Mouse (Mus musculus) urinary bladder, postnatal 4 days (tissue): ENCODE data around the gene Fam122b.
"Not testable (repeated sequence)": the region's sequence is repeated elsewhere in the genome, so short reads cannot be mapped to it uniquely, and the experiment has no call there.

Experiments used
- DNase-seq, 2 experiments: peaks; one replicate each; pipeline ENCODE4 v3.0.0; 2021 to 2022; ENCODE audit warnings: low spot score in 2 of 2

Fam122b gene

DNA sequence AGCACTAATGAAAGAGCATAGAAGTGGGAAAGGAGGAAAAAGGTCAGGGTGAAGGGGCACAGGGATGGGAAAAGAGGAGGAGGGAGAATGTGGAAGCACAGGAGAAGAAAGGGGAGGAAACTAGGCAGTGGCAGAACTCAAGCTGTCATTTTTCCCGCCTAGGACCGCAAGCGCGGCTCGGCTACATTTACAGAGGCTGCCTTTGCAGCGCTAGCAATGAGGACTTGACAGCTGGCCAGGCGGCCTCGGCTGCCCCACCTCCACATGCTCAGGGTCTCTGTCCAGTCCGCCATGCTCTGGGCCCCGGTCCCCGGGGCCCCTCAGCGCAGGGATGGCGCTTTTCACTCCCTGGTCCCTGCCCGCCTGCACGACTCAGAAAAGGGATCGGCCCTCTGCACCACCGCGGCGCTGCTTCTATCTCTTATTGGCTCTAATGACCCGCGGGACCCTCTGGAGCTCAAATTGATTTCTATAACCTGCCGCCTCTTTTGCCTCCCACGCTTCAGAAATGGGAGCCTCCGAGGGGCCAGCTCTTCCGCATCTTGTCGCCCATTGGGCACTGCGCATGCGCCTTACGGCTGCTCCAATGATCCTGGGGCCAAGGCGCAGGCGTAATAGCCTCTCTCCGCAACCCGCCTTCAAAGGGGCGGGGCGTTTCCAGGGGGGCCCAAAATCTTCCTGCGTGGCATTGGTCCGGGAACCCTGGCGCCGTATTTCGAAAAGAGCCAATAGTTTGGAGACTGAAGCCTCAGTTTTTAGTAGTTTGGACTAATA lies at the start of gene Fam122b:
Gene Fam122b, minus strand, starts transcription at position 517 of the 774 bp plus-strand sequence.
- peak; percentile 85 to 91 for DNase-seq

DNA sequence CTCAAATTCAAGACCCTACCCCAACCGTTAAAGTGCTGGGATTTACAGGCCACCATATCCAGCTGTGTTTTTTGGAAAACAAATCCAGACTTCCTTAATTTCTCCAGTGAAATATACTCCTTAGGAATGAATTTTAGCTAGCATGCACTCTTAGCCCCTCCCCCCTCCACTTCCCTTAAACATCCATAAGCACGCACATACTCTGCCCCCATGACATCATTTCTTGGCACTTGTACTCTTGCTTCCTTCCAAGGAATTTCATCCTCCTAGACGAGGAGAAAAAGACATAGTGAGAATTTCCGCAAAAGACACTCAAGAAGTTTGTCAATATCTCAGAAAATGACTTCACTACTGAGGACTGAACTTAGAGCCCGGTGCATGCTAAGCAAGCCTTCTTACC lies 18.3 kb upstream of the Fam122b start:
- no peak for DNase-seq

DNA sequence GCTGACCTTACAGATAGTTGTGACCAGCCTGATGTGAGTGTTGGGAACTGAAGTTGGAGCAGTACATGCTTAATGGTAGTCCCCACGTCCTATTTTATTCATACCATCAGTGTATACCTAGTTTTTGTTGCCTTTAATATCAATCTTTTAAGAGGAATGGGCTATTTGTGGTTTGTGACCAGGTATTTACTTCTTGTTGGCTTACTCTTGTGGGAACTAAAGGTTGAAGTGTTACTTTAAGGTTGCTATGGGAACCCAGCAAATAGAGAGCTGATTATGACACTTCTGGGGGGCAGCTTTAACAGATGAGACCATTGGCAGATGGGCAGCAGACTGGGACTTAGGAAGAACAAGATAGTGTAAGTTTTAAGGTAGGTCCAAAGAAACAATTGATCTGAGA lies 3.5 kb upstream of the Fam122b start, which contains the start of gene Fam122c:
Gene Fam122c, plus strand, starts transcription at position 301 of the 400 bp plus-strand sequence.
- DNase-seq, result no peak

GRCm38 (mm10) chrX:53271628-53272027 lies 2.0 kb upstream of the Fam122b start:
- DNase-seq, result not testable (repeated sequence)

DNA sequence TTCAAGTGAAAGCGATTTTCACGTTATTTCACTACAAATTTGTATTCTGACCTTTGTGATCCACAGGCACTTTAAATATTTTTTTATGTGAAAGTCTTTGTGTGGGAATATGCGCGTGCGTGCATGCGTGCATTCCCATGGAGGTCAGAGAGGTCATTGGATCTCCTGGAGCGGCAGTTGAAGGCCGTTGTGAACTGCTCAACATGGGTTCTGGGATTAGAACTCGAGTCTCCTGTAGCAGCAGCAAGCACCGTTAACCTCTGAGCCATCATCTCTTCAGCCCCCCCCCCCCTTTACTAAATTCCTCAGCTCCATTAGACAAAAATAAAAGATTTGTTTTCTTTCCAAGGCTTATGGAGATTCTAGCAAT lies 443 bp upstream of the Fam122b start:
- no peak for DNase-seq

- DNase-seq, result peak; percentile 39 to 70
Observed at GRCm38 (mm10) chrX:53268856-53269255, 749 bp downstream of the Fam122b start.

- no peak for DNase-seq
Observed at GRCm38 (mm10) chrX:53266186-53266585, 3.4 kb downstream of the Fam122b start.

DNA sequence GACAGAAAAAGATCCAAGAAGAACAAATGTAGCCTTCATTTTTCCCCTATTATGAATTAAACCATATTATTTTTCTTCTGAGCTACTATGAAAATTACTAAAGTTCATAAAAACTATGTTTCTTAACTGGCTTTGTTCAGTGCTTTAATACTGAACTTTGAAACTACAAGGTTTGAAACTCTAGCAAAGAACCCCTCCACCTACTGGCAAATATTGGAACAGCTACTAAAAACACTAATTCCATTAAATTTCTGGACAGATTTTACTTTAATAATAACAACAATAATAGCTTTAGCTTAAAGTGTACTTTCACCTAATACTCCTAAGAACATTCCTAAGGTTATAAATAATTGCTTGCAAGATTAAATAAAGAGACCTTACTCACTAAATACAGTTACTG lies 14.4 kb downstream of the Fam122b start:
- no peak for DNase-seq

- DNase-seq, result no peak
Observed at GRCm38 (mm10) chrX:53240011-53240410, 29.6 kb downstream of the Fam122b start, which contains the start of gene Plac1. Gene Plac1 (minus strand): TSS chrX:53240111.

DNA sequence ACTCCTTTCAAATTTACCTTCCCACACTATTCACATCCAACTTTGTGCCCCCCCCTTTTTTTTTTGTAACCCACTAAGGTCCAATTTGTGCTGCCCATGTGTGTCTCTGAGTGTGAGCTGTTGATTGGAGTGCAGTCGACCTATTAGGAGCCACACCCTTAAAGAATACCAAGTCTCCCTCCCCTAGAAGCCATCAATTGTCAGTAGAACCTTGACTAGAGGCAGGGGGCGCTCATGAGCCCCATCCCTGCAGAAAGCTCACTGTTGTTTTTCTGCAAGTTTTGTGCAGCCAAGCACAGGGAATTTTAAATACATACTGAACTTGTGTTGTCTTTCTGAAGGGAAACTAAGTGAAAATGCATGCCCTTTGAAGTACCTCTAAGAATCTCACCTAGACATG lies 31.6 kb downstream of the Fam122b start:
- no peak for DNase-seq

DNA sequence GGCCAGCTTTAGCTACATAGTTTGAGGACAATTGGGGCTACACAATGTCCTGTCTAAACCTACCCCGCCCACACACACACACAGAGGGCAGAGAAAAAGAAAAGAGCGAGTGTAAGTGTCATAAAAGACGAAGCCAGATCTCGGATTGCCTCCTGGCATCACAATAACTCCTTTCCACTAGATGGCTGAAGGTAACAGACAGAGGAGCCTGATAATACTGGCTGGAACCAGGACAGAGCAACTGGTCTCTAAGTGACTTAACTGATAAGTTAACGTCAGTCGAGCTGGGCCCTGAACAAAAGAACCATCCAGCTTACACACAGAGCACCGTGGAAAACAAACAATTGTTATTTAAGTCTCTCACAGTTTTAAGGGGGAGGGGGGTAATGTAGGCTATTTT lies 33.2 kb downstream of the Fam122b start:
- DNase-seq, result no peak

DNA sequence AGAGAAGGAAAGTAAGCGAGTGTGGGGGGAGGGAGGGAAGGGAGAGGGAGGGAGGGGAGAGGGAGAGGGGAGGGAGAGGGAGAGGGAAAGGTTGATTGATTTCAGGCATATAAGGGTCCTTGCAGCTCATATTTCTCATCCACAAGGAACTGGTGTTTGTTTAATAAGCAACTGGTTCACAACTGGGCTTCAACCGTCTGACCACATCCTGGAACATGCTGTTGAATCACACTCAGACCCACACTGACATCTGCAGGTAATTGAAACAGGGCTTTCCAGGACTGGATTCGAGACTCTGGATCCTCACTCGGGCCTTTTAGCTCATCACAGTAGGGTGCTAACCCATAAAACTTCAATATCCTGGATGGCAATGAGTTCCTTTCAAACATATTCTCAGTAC lies 35.9 kb downstream of the Fam122b start:
- DNase-seq, result no peak

- DNase-seq, result no peak
Observed at GRCm38 (mm10) chrX:53231965-53232364, 37.6 kb downstream of the Fam122b start.

- no peak for DNase-seq
Observed at GRCm38 (mm10) chrX:53224353-53224944, 45.2 kb downstream of the Fam122b start.

DNA sequence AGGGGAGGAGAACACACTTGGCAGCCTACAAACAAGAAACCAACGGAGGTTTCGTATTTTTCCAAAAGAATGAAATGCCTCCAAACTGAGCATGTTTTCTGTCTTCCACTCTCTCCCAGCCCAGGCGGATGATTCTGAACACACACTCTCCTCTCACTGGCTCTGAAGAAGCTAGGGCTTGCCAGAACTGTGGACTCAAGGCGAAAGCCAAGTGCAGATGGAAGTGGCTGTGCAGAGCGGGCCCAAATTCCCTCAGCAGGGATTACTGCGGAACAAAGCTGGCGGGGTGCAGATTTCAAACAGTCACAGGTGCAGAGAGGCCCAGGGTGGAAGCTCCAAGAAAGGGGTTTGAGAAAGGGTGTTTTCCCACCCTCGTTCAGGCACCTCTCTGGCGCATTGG lies 48.8 kb downstream of the Fam122b start:
- peak in 1 of 2 experiments; percentile 34 for DNase-seq

DNA sequence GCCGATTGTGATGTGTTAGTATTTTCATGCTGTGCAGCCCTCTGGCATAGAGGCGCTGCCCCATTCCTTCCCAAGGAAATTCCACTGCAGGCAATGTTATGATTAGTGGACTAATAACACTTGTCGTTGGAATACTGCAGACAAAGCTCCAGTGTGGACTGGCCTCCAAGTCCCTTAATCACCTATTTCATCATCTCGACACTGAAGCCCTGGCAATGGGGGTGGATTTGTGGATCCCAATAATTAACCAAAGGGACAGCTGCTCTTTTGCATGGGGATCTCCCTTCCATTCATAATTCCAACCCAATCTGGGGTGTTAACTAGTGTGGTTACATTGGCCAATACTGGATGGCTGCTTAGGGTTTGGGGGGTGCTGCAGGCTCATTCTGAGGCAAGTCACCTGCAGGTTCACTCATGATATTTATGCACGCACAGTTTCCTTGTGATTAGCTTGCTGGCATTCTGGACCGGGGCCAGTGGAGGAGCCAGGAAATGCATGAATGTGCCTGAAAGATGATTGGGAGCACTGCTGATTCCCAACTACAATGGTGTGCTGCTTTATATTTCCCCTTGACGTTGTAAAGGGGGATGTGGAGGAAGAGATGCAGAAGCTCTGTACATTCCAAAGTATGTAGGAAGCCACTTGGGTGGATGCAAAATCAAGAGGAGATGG lies 54.9 kb downstream of the Fam122b start:
- no peak for DNase-seq

- DNase-seq, result no peak
Observed at GRCm38 (mm10) chrX:53213838-53214237, 55.8 kb downstream of the Fam122b start.

DNA sequence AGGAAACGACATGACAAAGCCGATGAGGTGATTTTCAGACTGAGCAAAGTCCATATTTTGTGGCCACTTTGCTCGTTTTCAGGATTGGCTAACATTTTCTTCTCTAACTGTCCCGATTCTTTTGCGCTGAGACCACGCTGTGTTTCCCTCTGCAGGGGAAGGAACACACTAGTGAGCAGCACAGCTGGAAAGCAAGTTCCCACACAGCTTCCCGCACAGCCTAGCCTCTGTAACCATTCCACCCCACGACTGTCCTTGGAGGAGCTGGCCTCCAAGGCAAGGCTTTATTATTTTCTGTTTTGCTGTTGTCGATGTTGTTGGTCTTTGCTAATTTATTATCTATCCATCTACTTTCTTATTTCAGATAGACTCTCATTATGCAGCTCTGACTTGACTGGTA lies 57.1 kb downstream of the Fam122b start:
- DNase-seq, result no peak

DNA sequence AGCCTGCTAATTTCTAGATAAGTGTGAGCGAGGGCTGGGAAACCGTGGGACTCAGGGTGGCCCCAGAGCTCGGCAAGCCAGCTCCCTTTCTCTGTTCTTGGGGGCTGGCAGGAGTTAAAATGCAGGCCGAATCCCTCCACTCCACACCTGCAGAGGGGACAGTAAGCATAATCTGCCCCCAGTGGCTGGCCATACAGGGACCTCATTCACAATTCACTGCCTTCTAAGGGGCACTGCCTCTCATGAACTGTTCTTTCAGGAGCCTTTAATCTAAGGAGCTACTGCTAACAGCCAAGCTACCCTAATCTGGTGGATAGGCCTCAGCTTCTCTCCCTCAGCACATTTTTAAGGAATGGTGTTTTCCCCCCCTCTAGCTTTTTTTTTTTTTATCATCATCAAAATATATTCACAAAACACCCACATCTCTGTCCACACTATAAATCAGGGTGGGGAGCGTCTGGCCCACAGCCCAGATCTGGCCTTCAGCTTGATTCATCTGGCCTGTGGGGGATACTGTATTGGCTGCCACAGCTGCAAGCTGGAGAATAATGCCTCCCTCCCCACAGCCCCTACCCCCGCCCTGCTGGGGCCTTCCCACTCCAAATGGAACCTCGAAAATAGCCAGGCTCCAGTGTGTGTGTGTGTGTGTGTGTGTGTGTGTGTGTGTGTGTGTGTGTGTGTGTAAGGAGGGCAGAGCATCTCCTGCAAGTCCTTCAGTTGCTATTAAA lies 57.7 kb downstream of the Fam122b start:
- peak; percentile 77 to 79 for DNase-seq

- DNase-seq, result no peak
Observed at GRCm38 (mm10) chrX:53209431-53209830, 60.2 kb downstream of the Fam122b start.

DNA sequence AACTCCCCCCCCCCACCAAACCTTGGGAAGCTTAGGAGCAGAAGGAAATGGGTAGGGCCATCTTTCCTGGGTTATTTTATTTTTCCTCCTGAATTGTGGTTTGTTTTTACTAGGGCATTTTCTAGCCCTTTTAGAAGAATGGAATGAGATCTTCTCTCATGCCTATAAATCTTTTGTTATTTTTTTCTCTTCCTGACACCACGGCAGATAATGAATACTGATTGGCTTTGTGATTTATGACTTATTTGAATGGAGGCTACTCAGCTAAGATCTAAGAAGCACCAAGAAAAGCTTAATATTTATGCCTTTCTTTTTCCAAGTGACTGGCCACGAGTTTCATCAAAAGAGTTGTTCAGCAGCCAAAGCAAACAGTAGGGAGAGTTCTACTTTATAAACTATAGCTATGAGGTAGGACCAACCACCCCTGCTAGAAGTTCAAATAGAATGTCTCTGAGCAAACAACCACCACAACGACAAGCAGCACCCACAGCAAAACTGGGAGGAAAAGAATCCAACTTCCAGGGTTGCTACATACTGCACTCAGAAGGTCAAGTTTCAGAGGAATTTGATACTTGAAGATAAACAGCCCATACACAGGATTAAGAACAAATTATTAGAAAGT lies 64.8 kb downstream of the Fam122b start:
- DNase-seq, result no peak

DNA sequence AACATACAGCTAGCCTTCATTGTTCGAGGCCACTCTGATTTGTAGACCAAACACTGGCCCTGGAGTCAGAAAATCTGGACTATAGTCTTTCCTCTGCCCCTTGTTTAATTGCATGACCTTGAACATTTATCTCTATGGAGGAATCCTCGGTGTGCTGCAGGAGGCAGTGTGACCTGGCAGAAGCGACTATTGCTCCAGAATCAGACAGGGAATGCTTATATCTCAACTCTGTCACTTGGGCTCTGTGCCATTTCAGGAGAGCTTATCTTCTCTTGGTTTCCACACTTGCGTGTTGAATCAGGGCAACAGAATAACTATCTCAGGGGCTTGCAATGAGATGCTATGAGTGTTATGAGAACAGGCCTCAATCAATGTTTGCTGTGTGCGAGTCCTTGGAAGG lies 68.0 kb downstream of the Fam122b start:
- DNase-seq, result no peak
